Mouse (Mus musculus) urinary bladder, postnatal 0 days (tissue): ENCODE data around the gene Galnt10. TPM values are rescaled to one million over a fixed set of nuclear protein-coding genes. Genes with fewer than 3 reads are reported as not detected.

ENCODE experiments used
- polyA plus RNA-seq: library from polyadenylated mRNA; unstranded; fragments of >200 nt; fragmentation: Nextera tagmentation; extraction: Ambion mirVana; gene quantifications from 2 replicates; pipeline ENCODE4 v1.2.1, GENCODE M21; 2015

The Galnt10 gene
- polyA plus RNA-seq = 13.5 and 14.0 TPM in 2 replicates

DNA sequence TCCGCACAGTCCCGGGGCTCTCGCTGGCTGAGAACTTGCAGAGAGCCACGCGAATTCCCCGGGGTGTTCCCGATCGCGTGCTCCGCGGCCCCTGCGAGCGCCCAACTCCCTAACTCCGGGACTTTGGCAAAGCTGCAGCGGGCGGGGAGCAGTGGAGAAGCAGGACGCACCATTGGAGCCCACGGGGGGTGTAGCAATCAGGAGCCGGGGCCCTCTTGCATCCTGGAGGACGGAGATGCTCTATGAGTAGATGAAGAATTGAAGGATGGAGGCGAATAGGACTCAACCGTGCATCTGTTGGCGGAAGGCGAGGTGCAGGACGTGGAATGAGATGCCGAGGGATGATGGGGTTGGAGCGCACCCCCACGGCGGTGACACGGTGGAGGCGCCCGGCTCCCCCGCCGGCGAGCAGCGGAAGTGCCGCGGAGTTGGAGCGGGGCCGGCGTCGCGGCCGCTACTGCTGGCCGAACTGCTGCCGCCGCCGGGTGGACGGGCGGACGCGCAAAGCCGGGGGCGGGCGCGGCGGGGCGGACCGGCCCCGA lies at the start of gene Galnt10:
Galnt10 (plus strand) TSS at position 425 of the 542 bp plus-strand sequence.

DNA sequence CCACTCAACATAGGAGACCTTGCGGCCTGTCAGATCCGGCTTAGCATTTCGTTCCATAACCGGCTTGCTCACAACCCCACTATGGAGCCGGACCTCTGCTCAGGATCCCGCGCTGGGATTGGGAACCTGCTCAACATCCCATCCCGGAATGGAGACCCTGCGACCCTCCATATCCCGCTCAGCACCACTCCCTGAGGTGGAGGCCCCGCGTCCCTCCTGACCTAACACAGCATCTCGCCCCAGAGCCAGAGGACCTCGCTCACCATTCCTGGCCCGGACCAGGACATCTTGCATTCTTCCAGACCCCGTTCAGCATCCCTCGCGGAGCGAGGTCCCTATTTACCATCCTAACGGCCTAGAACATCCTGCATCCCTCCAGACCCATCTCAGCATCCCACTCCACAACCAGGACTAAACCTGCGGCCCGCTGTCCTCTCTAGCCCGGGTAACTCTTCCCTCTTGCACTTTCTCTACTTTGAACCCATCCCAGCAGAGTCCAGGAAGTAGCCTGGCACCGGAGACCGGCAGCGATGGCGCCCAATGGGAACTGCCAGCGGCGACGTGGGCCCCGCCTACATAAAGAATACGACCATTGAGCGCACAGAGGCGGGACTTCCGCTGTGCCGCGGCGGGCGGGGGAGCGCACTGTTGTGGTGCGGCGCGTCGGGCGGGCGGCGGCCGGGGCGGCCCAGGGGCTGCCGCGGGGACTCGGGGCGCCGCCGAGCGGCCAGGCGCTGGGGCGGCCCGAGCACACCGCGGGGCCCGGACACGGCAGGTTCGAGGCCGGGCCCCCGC lies 155.9 kb downstream of the Galnt10 start, which contains the start of gene Sap30l:
Sap30l (plus strand) TSS at position 667 of the 795 bp plus-strand sequence.

GRCm38 (mm10) chr11:57832552-57833201 lies 187.4 kb downstream of the Galnt10 start, which contains the start of gene Hand1:
Hand1 (minus strand) TSS chr11:57832818.

Other genes starting within 250 kb of the Galnt10 start
- gene Fam114a2, start 126.8 kb upstream of the Galnt10 start, polyA plus RNA-seq = 52.3 and 53.1 TPM in 2 replicates
- gene Mfap3, start 126.8 kb upstream of the Galnt10 start, polyA plus RNA-seq = 28.2 and 30.0 TPM in 2 replicates
- 9.3 and 10.2 TPM in 2 replicates for gene Sap30l, start 156.2 kb downstream of the Galnt10 start, polyA plus RNA-seq
- 0.42 and 0.48 TPM in 2 replicates for gene Hand1, start 187.4 kb downstream of the Galnt10 start, polyA plus RNA-seq